Mouse (Mus musculus): Measurements from ENCODE around the gene Fam166b.

Gene Fam166b

DNA sequence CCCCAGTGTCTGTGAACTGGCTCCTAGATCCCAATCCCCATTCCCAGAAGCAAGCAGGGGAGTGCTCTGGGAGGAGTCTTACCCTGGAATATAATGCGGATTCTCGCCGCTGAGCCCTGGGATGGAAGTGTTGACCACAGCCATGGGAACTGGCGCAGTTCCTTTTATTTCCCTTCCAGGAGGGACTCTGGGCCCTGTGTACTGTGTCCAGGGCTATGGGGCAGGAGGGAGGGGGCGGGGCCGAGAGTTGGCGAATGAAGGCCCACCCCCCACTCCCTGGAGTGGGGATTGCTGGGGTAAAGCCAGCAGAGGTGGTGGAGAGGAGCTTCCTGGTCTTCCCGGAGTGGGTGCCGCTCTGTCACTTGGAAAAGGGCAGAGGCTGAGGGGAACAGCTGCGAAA lies at the start of gene Fam166b:
Fam166b (minus strand) TSS at position 189 of the 400 bp plus-strand sequence.
- no peak for DNase-seq (ENCODE audit: low spot score)

GRCm38 (mm10) chr4:43478534-43478858 lies 49.6 kb upstream of the Fam166b start:
- no peak for DNase-seq (ENCODE audit: low spot score)

GRCm38 (mm10) chr4:43477857-43478533 lies 49.1 kb upstream of the Fam166b start:
- DNase-seq (ENCODE audit: low spot score): peak; percentile 80

DNA sequence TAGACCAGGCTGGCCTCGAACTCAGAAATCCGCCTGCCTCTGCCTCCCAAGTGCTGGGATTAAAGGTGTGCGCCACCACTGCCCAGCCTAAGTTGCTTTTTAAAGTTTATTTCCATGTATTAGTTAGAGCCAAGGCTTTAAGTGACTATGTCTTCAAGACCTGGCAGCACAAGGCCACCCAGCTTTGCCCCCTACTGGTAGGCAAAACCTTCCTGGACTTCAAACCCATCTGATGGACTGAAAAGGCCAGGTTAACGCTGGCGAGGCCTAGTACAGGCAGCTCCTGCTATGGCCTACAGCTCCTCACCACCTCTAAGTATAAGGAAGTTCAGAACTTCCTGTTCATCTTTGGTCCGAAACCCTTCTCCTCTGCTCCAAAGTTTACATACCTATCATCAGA lies 47.7 kb upstream of the Fam166b start:
- no peak for DNase-seq (ENCODE audit: low spot score)

DNA sequence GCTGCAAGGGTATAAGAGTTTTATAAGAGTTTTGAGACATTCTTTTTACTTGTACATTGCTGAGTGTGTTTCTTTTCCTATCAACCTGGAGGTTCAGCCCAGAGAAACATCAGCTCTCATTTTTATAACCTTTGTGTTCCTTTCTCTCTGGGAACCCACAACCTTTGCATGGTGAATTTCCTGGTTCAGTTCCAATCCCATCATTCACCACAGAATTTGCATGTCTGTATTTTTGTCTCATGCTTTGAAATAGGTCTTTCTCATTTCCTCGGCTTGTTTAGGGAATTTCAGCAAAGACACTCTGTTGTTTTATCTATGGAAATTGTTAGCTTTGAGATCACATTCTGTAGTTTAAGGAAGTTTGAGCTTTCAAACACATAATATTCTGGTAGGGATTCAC lies 44.7 kb upstream of the Fam166b start:
- DNase-seq (ENCODE audit: low spot score): no peak

DNA sequence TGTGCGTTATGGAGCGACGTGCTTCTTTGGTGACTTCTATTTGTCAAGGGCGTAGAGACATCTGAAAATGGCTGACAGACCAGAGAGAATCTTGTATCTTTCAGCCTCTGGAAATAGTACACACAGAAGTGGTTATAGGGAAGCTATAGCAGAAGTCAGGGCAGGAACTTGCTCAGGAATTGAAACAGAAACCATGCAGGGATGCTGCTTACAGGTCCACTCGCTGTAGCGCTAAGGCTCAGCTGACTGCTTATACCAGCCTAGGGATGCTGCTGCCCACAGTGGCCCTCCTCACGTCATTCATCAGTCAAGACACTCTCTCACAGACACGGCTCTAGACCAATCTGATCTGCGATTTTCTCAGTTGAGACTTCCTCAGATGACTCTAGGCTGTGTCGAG lies 41.4 kb upstream of the Fam166b start:
- no peak for DNase-seq (ENCODE audit: low spot score)

- DNase-seq (ENCODE audit: low spot score): no peak
These were observed 37.9 kb upstream of the Fam166b start for GRCm38 (mm10) chr4:43466872-43467271.

GRCm38 (mm10) chr4:43465935-43466334 lies 37.0 kb upstream of the Fam166b start:
- no peak for DNase-seq (ENCODE audit: low spot score)

DNA sequence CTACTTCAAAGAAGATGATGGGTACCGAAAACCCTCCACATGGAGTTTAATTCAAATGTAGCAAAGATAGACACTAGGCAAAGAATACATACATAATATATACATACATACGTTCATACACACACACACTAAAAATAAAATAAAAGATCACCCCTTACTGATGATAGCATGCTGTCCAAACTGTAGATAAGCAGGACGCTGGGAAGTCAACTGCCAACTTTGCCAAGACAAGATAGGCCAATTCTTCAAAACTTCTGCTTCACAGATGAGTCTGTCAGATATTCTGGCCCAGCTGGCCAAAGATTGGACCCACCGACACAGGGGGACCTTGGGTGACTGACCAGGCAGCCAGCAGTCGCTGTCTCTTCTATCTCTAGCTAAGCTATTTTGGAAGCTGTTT lies 34.2 kb upstream of the Fam166b start:
- DNase-seq (ENCODE audit: low spot score): no peak

DNA sequence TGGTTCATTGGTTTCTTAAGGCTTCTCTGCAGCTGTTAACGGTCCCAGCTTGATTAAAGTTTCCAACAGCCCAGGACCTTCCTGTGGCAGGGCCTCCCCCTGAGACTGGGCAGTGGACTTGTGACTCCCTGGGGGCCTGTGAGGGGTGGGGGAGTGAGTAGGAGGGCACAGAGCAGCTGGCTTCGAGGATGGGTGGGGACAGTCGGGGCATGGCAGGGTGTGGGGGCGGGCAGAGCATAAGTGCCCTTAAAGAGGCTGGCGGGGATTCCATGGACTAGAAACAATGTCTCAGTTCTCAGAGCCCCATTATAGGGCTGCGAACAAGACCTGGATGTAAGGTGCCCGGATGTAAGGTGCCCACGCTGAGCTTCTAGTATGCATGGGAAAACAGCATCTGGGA lies 28.2 kb upstream of the Fam166b start:
- no peak for DNase-seq (ENCODE audit: low spot score)

- no peak for DNase-seq (ENCODE audit: low spot score)
These were observed 27.5 kb upstream of the Fam166b start for GRCm38 (mm10) chr4:43456470-43456869.

GRCm38 (mm10) chr4:43454041-43454836 lies 25.3 kb upstream of the Fam166b start, which contains the start of gene Cd72:
Gene Cd72 (minus strand): TSS chr4:43454628.
- DNase-seq (ENCODE audit: low spot score): no peak

GRCm38 (mm10) chr4:43453413-43453812 lies 24.5 kb upstream of the Fam166b start:
- no peak for DNase-seq (ENCODE audit: low spot score)

GRCm38 (mm10) chr4:43452315-43452714 lies 23.4 kb upstream of the Fam166b start:
- DNase-seq (ENCODE audit: low spot score): no peak

- no peak for DNase-seq (ENCODE audit: low spot score)
These were observed 19.6 kb upstream of the Fam166b start for GRCm38 (mm10) chr4:43448554-43448953.

DNA sequence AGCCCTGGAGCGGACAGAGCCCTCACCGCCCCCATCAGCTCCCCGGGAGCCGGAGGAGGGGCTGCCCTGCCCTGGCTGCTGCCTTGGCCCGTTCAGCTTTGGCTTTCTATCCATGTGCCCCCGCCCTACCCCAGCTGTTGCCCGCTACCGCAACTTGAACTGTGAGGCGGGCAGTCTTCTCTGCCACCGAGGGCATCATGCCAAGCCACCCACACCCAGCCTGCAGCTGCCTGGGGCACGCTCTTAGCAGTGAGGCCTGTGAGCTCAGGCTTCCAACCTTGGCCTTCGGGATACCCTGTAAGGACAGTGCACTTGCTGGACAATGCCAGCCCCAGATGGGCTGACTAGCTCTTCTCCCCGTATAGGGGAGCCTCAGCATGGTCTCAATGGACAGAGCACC lies 18.3 kb upstream of the Fam166b start:
- DNase-seq (ENCODE audit: low spot score): no peak

DNA sequence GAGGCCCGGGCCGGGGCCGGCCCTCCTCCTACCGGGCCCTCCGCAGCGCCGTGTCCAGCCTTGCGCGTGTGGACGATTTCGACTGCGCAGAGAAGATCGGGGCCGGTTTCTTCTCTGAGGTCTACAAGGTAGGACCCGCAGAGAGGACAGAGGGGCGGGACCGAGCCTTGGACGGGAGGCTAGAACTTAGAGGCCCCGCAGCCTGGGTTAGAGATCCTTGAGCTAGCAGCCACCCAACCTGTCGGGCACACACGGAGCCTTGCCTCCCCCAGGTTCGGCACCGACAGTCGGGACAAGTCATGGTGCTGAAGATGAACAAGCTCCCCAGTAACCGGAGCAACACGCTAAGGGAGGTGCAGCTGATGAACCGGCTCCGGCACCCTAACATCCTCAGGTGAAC lies 14.6 kb upstream of the Fam166b start:
- peak; percentile 28 for DNase-seq (ENCODE audit: low spot score)

GRCm38 (mm10) chr4:43442456-43443361 lies 13.8 kb upstream of the Fam166b start:
- DNase-seq (ENCODE audit: low spot score): peak; percentile 79

DNA sequence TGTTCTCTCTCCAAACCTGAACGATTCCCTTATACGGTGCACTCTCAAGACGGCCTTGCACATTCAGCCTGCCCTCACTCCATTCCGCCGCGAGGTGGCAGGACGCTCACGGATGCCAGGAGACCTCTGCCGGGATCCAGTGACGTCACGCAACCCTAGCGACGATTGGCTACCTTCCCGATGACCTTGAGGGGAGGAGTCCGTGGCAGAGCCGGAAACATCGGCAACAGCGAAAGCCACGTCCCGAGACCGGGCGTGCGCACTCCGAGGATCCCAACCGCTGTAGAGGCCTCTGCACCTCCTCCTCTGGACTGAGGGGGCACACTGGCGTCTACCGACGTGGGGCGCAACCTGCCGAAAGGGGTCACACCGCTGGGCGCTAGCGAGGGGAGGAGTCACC lies 13.1 kb upstream of the Fam166b start:
- DNase-seq (ENCODE audit: low spot score): peak; percentile 98

GRCm38 (mm10) chr4:43441639-43442038 lies 12.7 kb upstream of the Fam166b start, which contains the start of gene Tesk1:
Gene Tesk1 (plus strand): TSS chr4:43441939.
- DNase-seq (ENCODE audit: low spot score): no peak

GRCm38 (mm10) chr4:43432832-43433231 lies 3.9 kb upstream of the Fam166b start:
- no peak for DNase-seq (ENCODE audit: low spot score)

GRCm38 (mm10) chr4:43431690-43432089 lies 2.8 kb upstream of the Fam166b start:
- peak; percentile 66 for DNase-seq (ENCODE audit: low spot score)

Measured in yolk sac, embryonic 10.5 days (tissue).